Comparison of ENCODE assay signal across 16 mouse cellular contexts in genomic region chr1:74843090-74843489, GRCm38 (mm10).
DNase-seq lines count a peak whose midpoint lies in the region; ATAC-seq lines count a peak whose summit lies in the region.
"Had no signal": no experiment of that assay in that cellular context is flagged by ENCODE, and none has a peak within 500 bp of the region (broad histone marks: within the 10 kb centered on the region; RNA-seq: fewer than 3 reads in every experiment).

No protein-coding gene starts in this region.

- DNase-seq in frontal cortex, postnatal 14 days (ENCODE audit: low spot score in 2 of 2), result no peak
- DNase-seq: adrenal gland, adult 2 months; adrenal gland, adult 8-10 months; adrenal gland, postnatal 10 days; adrenal gland, postnatal 14 days; adrenal gland, postnatal 25 days; adrenal gland, postnatal 36 days; B cell, adult 2 months; cerebellum, adult 11 months; cerebellum, adult 11-12 months; cerebellum, adult 18-20 months; cerebellum, adult 2 months had no signal

- peak; percentile 55; the same call in 1 of the 2 replicates for ATAC-seq in frontal cortex, adult (ENCODE audit: low TSS enrichment)
- ATAC-seq: activated CD4-positive, CD25-positive, alpha-beta regulatory T cell, adult 4 months; CD4-positive, CD25-positive, alpha-beta regulatory T cell, adult 4 months; Patski had no signal
